Mouse (Mus musculus) cortical plate, adult 2 months (tissue): Measurements from ENCODE around the gene Lrrc23.

Experiments used
- CTCF ChIP-seq: fragments of 200-500 bp; IDR thresholded peaks from 2 replicates; pipeline ENCODE4 v1.5.1; 2011; ENCODE audit warnings: mild to moderate bottlenecking, control low read depth, low read length; ENCODE audit not compliant: insufficient read depth; ENCODE audit errors: extremely low read depth
- POLR2A ChIP-seq: fragments of 200-500 bp; IDR thresholded peaks from 2 replicates; pipeline ENCODE4 v1.6.1; 2011; ENCODE audit warnings: mild to moderate bottlenecking, low read length, control low read depth; ENCODE audit not compliant: insufficient read depth; ENCODE audit errors: extremely low read depth

DNA sequence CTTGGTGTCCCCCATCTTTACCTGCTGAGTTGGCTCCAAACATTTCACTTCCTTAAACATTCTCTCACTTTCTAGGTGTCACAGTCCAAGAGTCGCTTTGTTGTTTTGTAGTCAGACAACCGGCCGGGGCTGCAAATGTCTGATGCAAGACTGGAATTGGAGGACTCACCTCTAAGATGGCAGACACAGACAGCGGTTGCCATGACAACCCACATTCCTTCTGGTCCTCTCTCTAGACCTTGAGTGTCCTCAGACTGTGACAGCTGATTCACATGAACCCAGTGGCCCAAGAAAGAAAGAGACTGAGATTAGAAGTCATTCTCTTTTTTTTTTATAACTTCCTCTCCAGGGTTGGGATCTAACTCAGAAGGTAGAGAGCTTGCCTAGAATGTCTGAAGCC, 10.0 kb upstream of the Lrrc23 start:
- TF ChIP-seq CTCF (no peak), POLR2A (no peak)
